Mouse (Mus musculus): ENCODE measurements around the gene Gm20388. TPM values are rescaled to one million over a fixed set of nuclear protein-coding genes. Genes with fewer than 3 reads are reported as not detected.

The Gm20388 gene
- total and polyA plus RNA-seq, 3 experiments: 0.02 to 0.05 TPM; not detected in 1

GRCm38 (mm10) chr8:120113758-120114255 is 203.2 kb downstream of the Gm20388 start, which contains the start of gene 6430548M08Rik:
Gene 6430548M08Rik, plus strand, starts transcription at chr8:120114152.
- TF ChIP-seq CTCF (IDR thresholded peaks at IDR 0.05; ENCODE audit: low read depth, low read length) (no peak), GATA2 (IDR thresholded peaks at IDR 0.05; ENCODE audit: borderline replicate concordance, low read depth, low read length) (no peak), TAL1 (conservative IDR thresholded peaks at IDR 0.05; ENCODE audit: low read depth, low read length) (no peak), POLR2AphosphoS5 (IDR thresholded peaks at IDR 0.05; ENCODE audit: insufficient replicate concordance, low read depth, low read length) (no peak)

DNA sequence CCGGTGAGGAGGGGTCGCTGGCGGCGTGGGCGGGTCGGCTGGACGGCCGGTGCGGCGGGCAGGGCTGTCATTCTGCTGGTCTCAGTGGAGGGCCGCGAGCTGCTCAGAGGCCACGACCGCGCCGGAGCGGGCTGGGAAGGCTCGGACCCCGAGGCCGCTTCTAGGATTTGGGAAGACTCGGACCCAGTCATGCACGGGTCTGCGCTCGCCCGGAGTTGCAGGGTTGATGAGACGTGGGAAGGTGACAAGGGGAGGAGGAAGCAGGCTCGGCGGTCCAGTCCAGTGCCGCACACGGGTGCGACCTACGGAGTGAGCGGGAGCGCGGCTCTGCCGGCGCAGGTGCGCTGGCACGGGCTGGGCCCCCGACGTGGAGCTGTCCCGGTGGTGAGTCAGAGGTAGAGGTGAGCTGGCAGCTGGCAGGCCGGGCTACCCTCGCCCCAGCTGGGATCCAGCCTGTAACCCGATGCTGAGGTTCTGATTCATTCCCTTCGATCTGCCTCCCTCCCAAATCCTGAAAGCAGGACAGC is 203.7 kb downstream of the Gm20388 start:
- Histone ChIP-seq H3K4me1 (ENCODE audit: insufficient read depth, low read depth, low read length) (peaks cover 32% of the 10 kb centered on the region), H3K27me3 (ENCODE audit: insufficient read depth, low read length) (peaks cover 70% of the 10 kb centered on the region), H3K36me3 (replicated peaks) (no peaks in the 10 kb centered on the region), H3K4me3 (ENCODE audit: low read depth, low read length) (peak overlapping the region; percentile 73), H3K9me3 (replicated peaks) (peaks cover 4% of the 10 kb centered on the region)
- DNase-seq (ENCODE audit: low spot score) (no peak), ATAC-seq (ENCODE audit: extremely low read depth, insufficient number of reproducible peaks, low FRiP score, poor library complexity, severe bottlenecking) (no peak)
- TF ChIP-seq GATA2 (IDR thresholded peaks at IDR 0.05; ENCODE audit: borderline replicate concordance, low read depth, low read length) (no peak), TAL1 (conservative IDR thresholded peaks at IDR 0.05; ENCODE audit: low read depth, low read length) (no peak), GATA1 (IDR thresholded peaks at IDR 0.05; ENCODE audit: borderline replicate concordance, low read length) (no peak), CTCF (IDR thresholded peaks at IDR 0.05; ENCODE audit: low read depth, low read length) (no peak)

More at GRCm38 (mm10) chr8:120113758-120114255, 203.2 kb downstream of the Gm20388 start, which contains the start of gene 6430548M08Rik:
- Histone ChIP-seq H3K4me3 (ENCODE audit: low read depth, low read length) (peak within 1 kb of the TSS; percentile 73), H3K4me1 (ENCODE audit: insufficient read depth, low read depth, low read length) (peaks cover 32% of the 10 kb centered on the region), H3K27me3 (ENCODE audit: insufficient read depth, low read length) (peaks cover 70% of the 10 kb centered on the region), H3K9me3 (replicated peaks) (peaks cover 4% of the 10 kb centered on the region), H3K36me3 (replicated peaks) (no peaks in the 10 kb centered on the region)
- ATAC-seq (ENCODE audit: extremely low read depth, insufficient number of reproducible peaks, low FRiP score, poor library complexity, severe bottlenecking): peak; percentile 95
- DNase-seq (ENCODE audit: low spot score): peak; percentile 99

DNA sequence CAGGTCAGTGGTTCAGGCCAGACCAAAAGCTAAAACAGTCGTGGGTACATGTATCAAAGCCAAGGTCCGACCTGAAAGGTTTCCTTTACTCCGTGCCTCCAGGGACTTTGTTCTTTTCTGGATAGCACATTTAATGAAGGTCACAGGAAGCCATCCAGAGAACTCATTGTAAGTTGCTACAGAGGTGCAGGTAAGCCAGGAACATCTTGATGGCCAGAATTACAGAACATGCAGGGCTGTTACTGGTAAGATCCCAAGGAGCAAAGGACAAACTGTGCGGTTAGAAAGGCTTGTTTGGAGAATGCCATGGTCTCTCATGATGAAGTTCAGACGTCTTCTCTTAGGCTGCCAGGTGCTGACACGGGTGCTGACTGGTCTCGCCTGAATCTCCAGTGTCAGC is 206.0 kb downstream of the Gm20388 start:
- no peak for ATAC-seq (ENCODE audit: extremely low read depth, insufficient number of reproducible peaks, low FRiP score, poor library complexity, severe bottlenecking)
- peaks cover 23% of the 10 kb centered on the region for H3K4me1 ChIP-seq (ENCODE audit: insufficient read depth, low read depth, low read length)
- no peak for TF ChIP-seq POLR2AphosphoS5 (IDR thresholded peaks at IDR 0.05; ENCODE audit: insufficient replicate concordance, low read depth, low read length)
- no peak for TF ChIP-seq GATA1 (IDR thresholded peaks at IDR 0.05; ENCODE audit: borderline replicate concordance, low read length)
- no peak for TF ChIP-seq CTCF (IDR thresholded peaks at IDR 0.05; ENCODE audit: low read depth, low read length)
- no peak for TF ChIP-seq GATA2 (IDR thresholded peaks at IDR 0.05; ENCODE audit: borderline replicate concordance, low read depth, low read length)
- no peak for TF ChIP-seq TAL1 (conservative IDR thresholded peaks at IDR 0.05; ENCODE audit: low read depth, low read length)
- H3K27me3 ChIP-seq (ENCODE audit: insufficient read depth, low read length): peaks cover 73% of the 10 kb centered on the region
- peaks cover 4% of the 10 kb centered on the region for H3K9me3 ChIP-seq (replicated peaks)
- no peaks in the 10 kb centered on the region for H3K36me3 ChIP-seq (replicated peaks)
- no peak overlapping the region for H3K4me3 ChIP-seq (ENCODE audit: low read depth, low read length)
- no peak for DNase-seq (ENCODE audit: low spot score)

- Histone ChIP-seq H3K9me3 (replicated peaks) (peaks cover 4% of the 10 kb centered on the region), H3K4me3 (ENCODE audit: low read depth, low read length) (no peak overlapping the region), H3K27me3 (ENCODE audit: insufficient read depth, low read length) (peaks cover 77% of the 10 kb centered on the region), H3K36me3 (replicated peaks) (no peaks in the 10 kb centered on the region), H3K4me1 (ENCODE audit: insufficient read depth, low read depth, low read length) (peaks cover 13% of the 10 kb centered on the region)
- ATAC-seq (ENCODE audit: extremely low read depth, insufficient number of reproducible peaks, low FRiP score, poor library complexity, severe bottlenecking): no peak
- DNase-seq (ENCODE audit: low spot score): no peak
- TF ChIP-seq TAL1 (conservative IDR thresholded peaks at IDR 0.05; ENCODE audit: low read depth, low read length) (no peak), POLR2AphosphoS5 (IDR thresholded peaks at IDR 0.05; ENCODE audit: insufficient replicate concordance, low read depth, low read length) (no peak), GATA1 (IDR thresholded peaks at IDR 0.05; ENCODE audit: borderline replicate concordance, low read length) (no peak), GATA2 (IDR thresholded peaks at IDR 0.05; ENCODE audit: borderline replicate concordance, low read depth, low read length) (no peak), CTCF (IDR thresholded peaks at IDR 0.05; ENCODE audit: low read depth, low read length) (no peak)
Measured at GRCm38 (mm10) chr8:120118162-120118561, 207.5 kb downstream of the Gm20388 start.

GRCm38 (mm10) chr8:120118847-120119246 is 208.2 kb downstream of the Gm20388 start:
- H3K9me3 ChIP-seq (replicated peaks): peaks cover 4% of the 10 kb centered on the region
- H3K27me3 ChIP-seq (ENCODE audit: insufficient read depth, low read length): peaks cover 80% of the 10 kb centered on the region
- no peak overlapping the region for H3K4me3 ChIP-seq (ENCODE audit: low read depth, low read length)
- H3K36me3 ChIP-seq (replicated peaks): no peaks in the 10 kb centered on the region
- H3K4me1 ChIP-seq (ENCODE audit: insufficient read depth, low read depth, low read length): peaks cover 8% of the 10 kb centered on the region
- no peak for DNase-seq (ENCODE audit: low spot score)
- TF ChIP-seq POLR2AphosphoS5 (IDR thresholded peaks at IDR 0.05; ENCODE audit: insufficient replicate concordance, low read depth, low read length) (no peak), CTCF (IDR thresholded peaks at IDR 0.05; ENCODE audit: low read depth, low read length) (no peak), TAL1 (conservative IDR thresholded peaks at IDR 0.05; ENCODE audit: low read depth, low read length) (no peak), GATA1 (IDR thresholded peaks at IDR 0.05; ENCODE audit: borderline replicate concordance, low read length) (no peak), GATA2 (IDR thresholded peaks at IDR 0.05; ENCODE audit: borderline replicate concordance, low read depth, low read length) (no peak)
- no peak for ATAC-seq (ENCODE audit: extremely low read depth, insufficient number of reproducible peaks, low FRiP score, poor library complexity, severe bottlenecking)

DNA sequence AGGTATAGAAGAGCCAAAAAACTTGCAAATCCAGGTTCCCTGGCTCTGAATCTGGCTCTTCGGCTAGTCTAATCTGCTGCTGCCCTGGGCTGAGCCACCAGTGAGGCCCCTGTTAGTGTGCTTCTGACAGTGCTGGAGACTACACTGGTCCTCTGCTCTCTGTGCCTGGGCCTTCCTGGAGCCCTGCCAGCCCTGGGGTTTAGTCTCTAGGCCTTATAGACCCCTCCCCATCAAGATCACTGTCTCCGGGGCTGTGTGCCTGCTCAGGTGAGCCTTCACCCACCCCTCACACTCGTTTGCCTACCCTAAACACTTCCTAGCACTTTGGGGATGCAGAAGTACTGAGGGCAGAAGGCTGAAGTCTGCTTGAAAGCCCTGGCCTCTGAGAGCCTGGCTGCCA is 208.8 kb downstream of the Gm20388 start:
- DNase-seq (ENCODE audit: low spot score): no peak
- TF ChIP-seq GATA2 (IDR thresholded peaks at IDR 0.05; ENCODE audit: borderline replicate concordance, low read depth, low read length) (no peak), TAL1 (conservative IDR thresholded peaks at IDR 0.05; ENCODE audit: low read depth, low read length) (no peak), GATA1 (IDR thresholded peaks at IDR 0.05; ENCODE audit: borderline replicate concordance, low read length) (no peak), CTCF (IDR thresholded peaks at IDR 0.05; ENCODE audit: low read depth, low read length) (no peak)
- ATAC-seq (ENCODE audit: extremely low read depth, insufficient number of reproducible peaks, low FRiP score, poor library complexity, severe bottlenecking): no peak
- no peaks in the 10 kb centered on the region for H3K36me3 ChIP-seq (replicated peaks)
- peaks cover 83% of the 10 kb centered on the region for H3K27me3 ChIP-seq (ENCODE audit: insufficient read depth, low read length)
- no peak overlapping the region for H3K4me3 ChIP-seq (ENCODE audit: low read depth, low read length)
- H3K4me1 ChIP-seq (ENCODE audit: insufficient read depth, low read depth, low read length): peaks cover 2% of the 10 kb centered on the region
- peaks cover 3% of the 10 kb centered on the region for H3K9me3 ChIP-seq (replicated peaks)

All from G1E (cell line).